Mouse (Mus musculus): ENCODE measurements around the gene Adad1. TPM values are rescaled to one million over a fixed set of nuclear protein-coding genes. Genes with fewer than 3 reads are reported as not detected.

The Adad1 gene
- polyA plus RNA-seq, 1 experiment from 2014 or later, result 0.43 TPM

GRCm38 (mm10) chr3:37152274-37152673 is 88.9 kb downstream of the Adad1 start:
- Histone ChIP-seq H3K4me2 (ENCODE audit: low read length) (no peak overlapping the region), H3K9ac (ENCODE audit: low read length) (no peak overlapping the region), H3K4me1 (ENCODE audit: control insufficient read depth, insufficient read depth, low read length) (no peaks in the 10 kb centered on the region), H3K9me3 (replicated peaks; ENCODE audit: control insufficient read depth, low read length) (no peaks in the 10 kb centered on the region), H3K4me3 (ENCODE audit: low read depth, low read length) (no peak overlapping the region), H3K27me3 (replicated peaks; ENCODE audit: control insufficient read depth, insufficient read depth, low read length) (no peaks in the 10 kb centered on the region), H3K27ac (ENCODE audit: low read depth, low read length) (no peak overlapping the region), H3K36me3 (ENCODE audit: control insufficient read depth, insufficient read depth, low read length) (no peaks in the 10 kb centered on the region)
- WGBS, result 87% methylated on average over 10 of the region's 10 CpGs
- no peak for DNase-seq (ENCODE audit: low spot score)
- ATAC-seq, result no peak

- no peak overlapping the region for H3K4me3 ChIP-seq (ENCODE audit: low read depth, low read length)
- no peak overlapping the region for H3K4me2 ChIP-seq (ENCODE audit: low read length)
- no peak overlapping the region for H3K27ac ChIP-seq (ENCODE audit: low read depth, low read length)
- DNase-seq (ENCODE audit: low spot score) (no peak), ATAC-seq (no peak)
- 93% methylated on average over 7 of the region's 7 CpGs for WGBS
- H3K4me1 ChIP-seq (ENCODE audit: control insufficient read depth, insufficient read depth, low read length), result no peaks in the 10 kb centered on the region
- H3K27me3 ChIP-seq (replicated peaks; ENCODE audit: control insufficient read depth, insufficient read depth, low read length), result no peaks in the 10 kb centered on the region
- no peaks in the 10 kb centered on the region for H3K9me3 ChIP-seq (replicated peaks; ENCODE audit: control insufficient read depth, low read length)
- no peaks in the 10 kb centered on the region for H3K36me3 ChIP-seq (ENCODE audit: control insufficient read depth, insufficient read depth, low read length)
- no peak overlapping the region for H3K9ac ChIP-seq (ENCODE audit: low read length)
Measured at GRCm38 (mm10) chr3:37153004-37153403, 89.7 kb downstream of the Adad1 start.

- 83% methylated on average over 7 of the region's 7 CpGs for WGBS
- no peaks in the 10 kb centered on the region for H3K4me1 ChIP-seq (ENCODE audit: control insufficient read depth, insufficient read depth, low read length)
- H3K9me3 ChIP-seq (replicated peaks; ENCODE audit: control insufficient read depth, low read length), result no peaks in the 10 kb centered on the region
- no peak overlapping the region for H3K4me2 ChIP-seq (ENCODE audit: low read length)
- DNase-seq (ENCODE audit: low spot score) (no peak), ATAC-seq (no peak)
- H3K27ac ChIP-seq (ENCODE audit: low read depth, low read length), result no peak overlapping the region
- H3K9ac ChIP-seq (ENCODE audit: low read length), result no peak overlapping the region
- H3K36me3 ChIP-seq (ENCODE audit: control insufficient read depth, insufficient read depth, low read length), result no peaks in the 10 kb centered on the region
- no peaks in the 10 kb centered on the region for H3K27me3 ChIP-seq (replicated peaks; ENCODE audit: control insufficient read depth, insufficient read depth, low read length)
- H3K4me3 ChIP-seq (ENCODE audit: low read depth, low read length), result no peak overlapping the region
Measured at GRCm38 (mm10) chr3:37154396-37154795, 91.1 kb downstream of the Adad1 start.

GRCm38 (mm10) chr3:37157082-37157481 is 93.8 kb downstream of the Adad1 start:
- Histone ChIP-seq H3K4me3 (ENCODE audit: low read depth, low read length) (no peak overlapping the region), H3K9ac (ENCODE audit: low read length) (no peak overlapping the region), H3K9me3 (replicated peaks; ENCODE audit: control insufficient read depth, low read length) (no peaks in the 10 kb centered on the region), H3K36me3 (ENCODE audit: control insufficient read depth, insufficient read depth, low read length) (no peaks in the 10 kb centered on the region), H3K27me3 (replicated peaks; ENCODE audit: control insufficient read depth, insufficient read depth, low read length) (no peaks in the 10 kb centered on the region), H3K27ac (ENCODE audit: low read depth, low read length) (no peak overlapping the region), H3K4me1 (ENCODE audit: control insufficient read depth, insufficient read depth, low read length) (no peaks in the 10 kb centered on the region), H3K4me2 (ENCODE audit: low read length) (no peak overlapping the region)
- ATAC-seq, result no peak
- WGBS, result 76% methylated on average over 8 of the region's 8 CpGs
- DNase-seq (ENCODE audit: low spot score), result no peak

GRCm38 (mm10) chr3:37158246-37158645 is 94.9 kb downstream of the Adad1 start:
- no peaks in the 10 kb centered on the region for H3K4me1 ChIP-seq (ENCODE audit: control insufficient read depth, insufficient read depth, low read length)
- DNase-seq (ENCODE audit: low spot score) (no peak), ATAC-seq (no peak)
- H3K36me3 ChIP-seq (ENCODE audit: control insufficient read depth, insufficient read depth, low read length), result no peaks in the 10 kb centered on the region
- no peaks in the 10 kb centered on the region for H3K27me3 ChIP-seq (replicated peaks; ENCODE audit: control insufficient read depth, insufficient read depth, low read length)
- H3K4me3 ChIP-seq (ENCODE audit: low read depth, low read length), result no peak overlapping the region
- H3K27ac ChIP-seq (ENCODE audit: low read depth, low read length), result no peak overlapping the region
- H3K9me3 ChIP-seq (replicated peaks; ENCODE audit: control insufficient read depth, low read length), result no peaks in the 10 kb centered on the region
- no peak overlapping the region for H3K4me2 ChIP-seq (ENCODE audit: low read length)
- H3K9ac ChIP-seq (ENCODE audit: low read length), result no peak overlapping the region
- 79% methylated on average over 3 of the region's 3 CpGs for WGBS

GRCm38 (mm10) chr3:37161096-37161495 is 97.8 kb downstream of the Adad1 start:
- 82% methylated on average over 4 of the region's 4 CpGs for WGBS
- Histone ChIP-seq H3K27me3 (replicated peaks; ENCODE audit: control insufficient read depth, insufficient read depth, low read length) (no peaks in the 10 kb centered on the region), H3K4me2 (ENCODE audit: low read length) (no peak overlapping the region), H3K9me3 (replicated peaks; ENCODE audit: control insufficient read depth, low read length) (no peaks in the 10 kb centered on the region), H3K4me1 (ENCODE audit: control insufficient read depth, insufficient read depth, low read length) (no peaks in the 10 kb centered on the region), H3K36me3 (ENCODE audit: control insufficient read depth, insufficient read depth, low read length) (no peaks in the 10 kb centered on the region), H3K4me3 (ENCODE audit: low read depth, low read length) (no peak overlapping the region), H3K9ac (ENCODE audit: low read length) (no peak overlapping the region), H3K27ac (ENCODE audit: low read depth, low read length) (no peak overlapping the region)
- no peak for DNase-seq (ENCODE audit: low spot score)
- no peak for ATAC-seq

GRCm38 (mm10) chr3:37169283-37169682 is 106.0 kb downstream of the Adad1 start:
- DNase-seq (ENCODE audit: low spot score) (no peak), ATAC-seq (no peak)
- Histone ChIP-seq H3K4me2 (ENCODE audit: low read length) (no peak overlapping the region), H3K4me1 (ENCODE audit: control insufficient read depth, insufficient read depth, low read length) (no peaks in the 10 kb centered on the region), H3K9ac (ENCODE audit: low read length) (no peak overlapping the region), H3K9me3 (replicated peaks; ENCODE audit: control insufficient read depth, low read length) (no peaks in the 10 kb centered on the region), H3K27ac (ENCODE audit: low read depth, low read length) (no peak overlapping the region), H3K27me3 (replicated peaks; ENCODE audit: control insufficient read depth, insufficient read depth, low read length) (no peaks in the 10 kb centered on the region), H3K4me3 (ENCODE audit: low read depth, low read length) (no peak overlapping the region), H3K36me3 (ENCODE audit: control insufficient read depth, insufficient read depth, low read length) (no peaks in the 10 kb centered on the region)
- WGBS, result 96% methylated on average over 2 of the region's 2 CpGs

Other genes with a start within 250 kb of the Adad1 start
- gene 4932438A13Rik, start 200.4 kb upstream of the Adad1 start, polyA plus RNA-seq (2014; fragmentation: Nextera tagmentation; extraction: Ambion mirVana), result 55.3 and 82.5 TPM in 2 replicates
- 0.58 TPM in 2 replicates for gene Il2, start 62.4 kb downstream of the Adad1 start, polyA plus RNA-seq (2014; fragmentation: Nextera tagmentation; extraction: Ambion mirVana)
- gene Il21, start 169.1 kb downstream of the Adad1 start, polyA plus RNA-seq (2014; fragmentation: Nextera tagmentation; extraction: Ambion mirVana), result not detected in 2 replicates
- gene Bbs12, start 249.0 kb downstream of the Adad1 start, polyA plus RNA-seq (2014; fragmentation: Nextera tagmentation; extraction: Ambion mirVana), result 5.9 and 6.8 TPM in 2 replicates
- gene Cetn4, start 249.2 kb downstream of the Adad1 start, polyA plus RNA-seq (2014; fragmentation: Nextera tagmentation; extraction: Ambion mirVana), result 1.6 and 2.0 TPM in 2 replicates

Data from forebrain, embryonic 14.5 days (tissue).